Mouse (Mus musculus) lung, adult 2 months (tissue): Measurements from ENCODE around the gene Ptgs1.

Experiments
- CTCF ChIP-seq: fragments of 200-500 bp; IDR thresholded peaks from 2 replicates; pipeline ENCODE4 v1.5.1; 2011; ENCODE audit warnings: mild to moderate bottlenecking, low read length, control low read depth; ENCODE audit not compliant: insufficient read depth
- POLR2A ChIP-seq: fragments of 200-500 bp; IDR thresholded peaks from 2 replicates; pipeline ENCODE4 v1.6.1; 2011; ENCODE audit warnings: low read depth, mild to moderate bottlenecking, control low read depth, low read length, borderline replicate concordance; ENCODE audit errors: extremely low read depth

DNA sequence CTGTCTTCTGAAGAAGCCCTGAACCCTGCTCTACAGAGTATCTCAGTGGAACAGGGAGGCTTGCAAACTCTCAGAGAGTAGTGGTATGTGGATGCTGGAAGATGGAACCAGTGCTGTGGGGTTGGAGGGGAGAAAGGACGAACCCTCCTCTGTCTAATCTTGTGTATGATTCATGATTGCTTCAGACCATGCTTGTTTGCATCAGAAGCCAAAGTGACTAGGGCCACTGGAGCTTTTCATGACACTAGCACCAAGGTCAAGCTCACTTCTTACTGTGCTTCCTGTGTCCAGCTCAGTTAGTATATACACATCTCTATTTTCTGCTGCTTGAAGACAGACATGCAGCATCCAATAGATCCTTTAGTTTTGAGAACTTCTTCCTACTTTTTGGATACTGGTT is 50.9 kb downstream of the Ptgs1 start:
- TF ChIP-seq POLR2A (no peak), CTCF (no peak)
